Mouse (Mus musculus) stomach, embryonic 16.5 days (tissue): ENCODE measurements at regions not wholly inside any gene's neighbourhood (a gene's known extent, or its start where the extent isn't known, plus 50 kb on each side); places are given as distances from the start of the nearest gene placed in this dataset.

Experiments
- ATAC-seq: fragments of 200-750 bp; cut with Nextera tagmentation; 2 replicates; pipeline ENCODE4 v1.8.0; 2017; ENCODE audit warnings: moderate number of reproducible peaks, moderate TSS enrichment; ENCODE audit not compliant: insufficient read depth, low FRiP score
- H3K27ac ChIP-seq: fragments of 300-500 bp; sonication (generic); 2 replicates; pipeline ENCODE4 v1.5.1; 2014; ENCODE audit warnings: low read length
- H3K27me3 ChIP-seq: fragments of 300-500 bp; sonication (generic); 2 replicates; pipeline ENCODE4 v1.6.1; 2014; ENCODE audit warnings: low read length, control low read depth, mixed read lengths; ENCODE audit not compliant: control insufficient read depth, insufficient read depth
- H3K36me3 ChIP-seq: fragments of 300-500 bp; sonication (generic); 2 replicates; pipeline ENCODE4 v1.6.1; 2014; ENCODE audit warnings: low read length; ENCODE audit not compliant: control insufficient read depth, insufficient read depth
- H3K4me1 ChIP-seq: fragments of 300-500 bp; sonication (generic); 2 replicates; pipeline ENCODE4 v1.6.1; 2014; ENCODE audit warnings: low read length, control low read depth, mixed read lengths; ENCODE audit not compliant: control insufficient read depth, insufficient read depth
- H3K4me2 ChIP-seq: fragments of 300-500 bp; sonication (generic); 2 replicates; pipeline ENCODE4 v1.6.1; 2014; ENCODE audit warnings: low read depth, low read length, mixed read lengths
- H3K4me3 ChIP-seq: fragments of 300-500 bp; sonication (generic); replicated peaks from 2 replicates; pipeline ENCODE4 v1.5.1; 2014; ENCODE audit warnings: mild to moderate bottlenecking, low read length
- H3K9ac ChIP-seq: fragments of 300-500 bp; sonication (generic); 2 replicates; pipeline ENCODE4 v1.6.1; 2014; ENCODE audit warnings: low read length
- H3K9me3 ChIP-seq: fragments of 300-500 bp; sonication (generic); replicated peaks from 2 replicates; pipeline ENCODE4 v1.6.1; 2016; ENCODE audit warnings: low read length, control low read depth; ENCODE audit not compliant: control insufficient read depth
- WGBS: fragments of 180-500 bp; shearing (Covaris S2); extraction: QIAGEN DNeasy Blood & Tissue Kit; methylation state at CpG from one replicate; pipeline ENCODE4 v1.1.7; 2014; 5-methylcytosine and 5-hydroxymethylcytosine counted together

GRCm38 (mm10) chr3:39637924-39638323, 751.2 kb downstream of the Fat4 start:
- no peak for ATAC-seq
- Histone ChIP-seq H3K4me2 (no peak overlapping the region), H3K27me3 (no peaks in the 10 kb centered on the region), H3K27ac (no peak overlapping the region), H3K4me3 (no peak overlapping the region), H3K4me1 (no peaks in the 10 kb centered on the region), H3K9ac (no peak overlapping the region), H3K36me3 (no peaks in the 10 kb centered on the region), H3K9me3 (no peaks in the 10 kb centered on the region)
- 43% methylated on average over 5 of the region's 5 CpGs for WGBS

GRCm38 (mm10) chr3:39643194-39643593, 756.5 kb downstream of the Fat4 start:
- no peaks in the 10 kb centered on the region for H3K4me1 ChIP-seq
- no peak overlapping the region for H3K9ac ChIP-seq
- ATAC-seq = no peak
- no peaks in the 10 kb centered on the region for H3K27me3 ChIP-seq
- no peak overlapping the region for H3K4me3 ChIP-seq
- WGBS = 66% methylated on average over 3 of the region's 3 CpGs
- no peak overlapping the region for H3K4me2 ChIP-seq
- H3K9me3 ChIP-seq = no peaks in the 10 kb centered on the region
- H3K36me3 ChIP-seq = no peaks in the 10 kb centered on the region
- H3K27ac ChIP-seq = no peak overlapping the region

- Histone ChIP-seq H3K9ac (no peak overlapping the region), H3K36me3 (no peaks in the 10 kb centered on the region), H3K4me1 (no peaks in the 10 kb centered on the region), H3K27ac (no peak overlapping the region), H3K4me3 (no peak overlapping the region), H3K27me3 (no peaks in the 10 kb centered on the region), H3K9me3 (no peaks in the 10 kb centered on the region), H3K4me2 (no peak overlapping the region)
- 54% methylated on average over 3 of the region's 3 CpGs for WGBS
- no peak for ATAC-seq
These were observed 780.1 kb downstream of the Fat4 start for GRCm38 (mm10) chr3:39666817-39667216.

GRCm38 (mm10) chr3:39669145-39669544, 782.4 kb downstream of the Fat4 start:
- 78% methylated on average over 1 of the region's 1 CpGs for WGBS
- Histone ChIP-seq H3K4me3 (no peak overlapping the region), H3K27ac (no peak overlapping the region), H3K9ac (no peak overlapping the region), H3K9me3 (no peaks in the 10 kb centered on the region), H3K4me2 (no peak overlapping the region), H3K36me3 (no peaks in the 10 kb centered on the region), H3K4me1 (no peaks in the 10 kb centered on the region), H3K27me3 (no peaks in the 10 kb centered on the region)
- ATAC-seq = no peak

- Histone ChIP-seq H3K9me3 (no peaks in the 10 kb centered on the region), H3K27ac (no peak overlapping the region), H3K27me3 (no peaks in the 10 kb centered on the region), H3K4me3 (no peak overlapping the region), H3K9ac (no peak overlapping the region), H3K4me1 (no peaks in the 10 kb centered on the region), H3K36me3 (no peaks in the 10 kb centered on the region), H3K4me2 (no peak overlapping the region)
- ATAC-seq = no peak
- WGBS = 85% methylated on average over 7 of the region's 7 CpGs
These were observed 787.3 kb downstream of the Fat4 start for GRCm38 (mm10) chr3:39673997-39674396.

GRCm38 (mm10) chr3:39674927-39675326, 788.2 kb downstream of the Fat4 start:
- WGBS = 68% methylated on average over 10 of the region's 10 CpGs
- no peaks in the 10 kb centered on the region for H3K36me3 ChIP-seq
- no peak overlapping the region for H3K27ac ChIP-seq
- no peaks in the 10 kb centered on the region for H3K9me3 ChIP-seq
- ATAC-seq = no peak
- H3K4me2 ChIP-seq = no peak overlapping the region
- H3K4me3 ChIP-seq = no peak overlapping the region
- no peak overlapping the region for H3K9ac ChIP-seq
- H3K4me1 ChIP-seq = no peaks in the 10 kb centered on the region
- no peaks in the 10 kb centered on the region for H3K27me3 ChIP-seq

GRCm38 (mm10) chr3:39705610-39706009, 818.9 kb downstream of the Fat4 start:
- no peak overlapping the region for H3K9ac ChIP-seq
- no peak overlapping the region for H3K4me2 ChIP-seq
- no peak overlapping the region for H3K27ac ChIP-seq
- no peaks in the 10 kb centered on the region for H3K4me1 ChIP-seq
- ATAC-seq = no peak
- H3K36me3 ChIP-seq = no peaks in the 10 kb centered on the region
- 90% methylated on average over 1 of the region's 1 CpGs for WGBS
- no peaks in the 10 kb centered on the region for H3K27me3 ChIP-seq
- H3K9me3 ChIP-seq = no peaks in the 10 kb centered on the region
- H3K4me3 ChIP-seq = no peak overlapping the region

- Histone ChIP-seq H3K36me3 (no peaks in the 10 kb centered on the region), H3K9ac (no peak overlapping the region), H3K4me2 (no peak overlapping the region), H3K4me3 (no peak overlapping the region), H3K9me3 (no peaks in the 10 kb centered on the region), H3K27ac (no peak overlapping the region), H3K27me3 (no peaks in the 10 kb centered on the region), H3K4me1 (no peaks in the 10 kb centered on the region)
- WGBS = 81% methylated on average over 13 of the region's 13 CpGs
- ATAC-seq = no peak
These were observed 818.0 kb upstream of the Intu start for GRCm38 (mm10) chr3:39712795-39713709.

GRCm38 (mm10) chr3:39714056-39714592, 817.0 kb upstream of the Intu start:
- no peaks in the 10 kb centered on the region for H3K9me3 ChIP-seq
- no peak overlapping the region for H3K9ac ChIP-seq
- no peaks in the 10 kb centered on the region for H3K27me3 ChIP-seq
- peaks cover 5% of the 10 kb centered on the region for H3K4me1 ChIP-seq
- WGBS = 71% methylated on average over 5 of the region's 5 CpGs
- H3K4me2 ChIP-seq = no peak overlapping the region
- ATAC-seq = no peak
- no peak overlapping the region for H3K27ac ChIP-seq
- no peak overlapping the region for H3K4me3 ChIP-seq
- H3K36me3 ChIP-seq = no peaks in the 10 kb centered on the region
